Mouse (Mus musculus) limb, embryonic 10.5 days (tissue): ENCODE data around the gene Rnf222. TPM values are rescaled to one million over a fixed set of nuclear protein-coding genes. Genes with fewer than 3 reads are reported as not detected.
A peak's percentile ranks its signal among the peaks of the same experiment; 100 is the strongest.

ENCODE experiments used
- DNase-seq: peaks from one replicate; pipeline ENCODE4 v3.0.0-alpha.2; 2017; ENCODE audit warnings: low spot score
- H3K27ac ChIP-seq: fragments of 300-500 bp; sonication (generic); 2 replicates; pipeline ENCODE4 v1.5.1; 2016; ENCODE audit warnings: mild to moderate bottlenecking
- H3K27me3 ChIP-seq: fragments of 300-500 bp; sonication (generic); 2 replicates; pipeline ENCODE4 v1.6.1; 2016; ENCODE audit warnings: low read depth, mild to moderate bottlenecking; ENCODE audit not compliant: poor library complexity, severe bottlenecking
- H3K36me3 ChIP-seq: fragments of 300-500 bp; sonication (generic); 2 replicates; pipeline ENCODE4 v1.6.1; 2016; ENCODE audit warnings: mild to moderate bottlenecking, moderate library complexity
- H3K4me1 ChIP-seq: fragments of 300-500 bp; sonication (generic); 2 replicates; pipeline ENCODE4 v1.6.1; 2016
- H3K4me3 ChIP-seq: fragments of 300-500 bp; sonication (generic); 2 replicates; pipeline ENCODE4 v1.5.1; 2016; ENCODE audit warnings: mild to moderate bottlenecking, moderate library complexity
- H3K9me3 ChIP-seq: fragments of 300-500 bp; sonication (generic); replicated peaks from 2 replicates; pipeline ENCODE4 v1.6.1; 2016; ENCODE audit warnings: mild to moderate bottlenecking
- WGBS: fragments of 180-500 bp; shearing (Covaris S2); methylation state at CpG from one replicate; pipeline ENCODE4 v1.1.7; 2016; 5-methylcytosine and 5-hydroxymethylcytosine counted together
- polyA plus RNA-seq: library from polyadenylated mRNA; unstranded; fragments of >200 nt; fragmentation: Nextera tagmentation; extraction: Ambion mirVana; gene quantifications from 2 replicates; pipeline ENCODE4 v1.2.1, GENCODE M21; 2016

Gene Rnf222
- polyA plus RNA-seq, 1 experiment from 2014 or later = 0.09 TPM

DNA sequence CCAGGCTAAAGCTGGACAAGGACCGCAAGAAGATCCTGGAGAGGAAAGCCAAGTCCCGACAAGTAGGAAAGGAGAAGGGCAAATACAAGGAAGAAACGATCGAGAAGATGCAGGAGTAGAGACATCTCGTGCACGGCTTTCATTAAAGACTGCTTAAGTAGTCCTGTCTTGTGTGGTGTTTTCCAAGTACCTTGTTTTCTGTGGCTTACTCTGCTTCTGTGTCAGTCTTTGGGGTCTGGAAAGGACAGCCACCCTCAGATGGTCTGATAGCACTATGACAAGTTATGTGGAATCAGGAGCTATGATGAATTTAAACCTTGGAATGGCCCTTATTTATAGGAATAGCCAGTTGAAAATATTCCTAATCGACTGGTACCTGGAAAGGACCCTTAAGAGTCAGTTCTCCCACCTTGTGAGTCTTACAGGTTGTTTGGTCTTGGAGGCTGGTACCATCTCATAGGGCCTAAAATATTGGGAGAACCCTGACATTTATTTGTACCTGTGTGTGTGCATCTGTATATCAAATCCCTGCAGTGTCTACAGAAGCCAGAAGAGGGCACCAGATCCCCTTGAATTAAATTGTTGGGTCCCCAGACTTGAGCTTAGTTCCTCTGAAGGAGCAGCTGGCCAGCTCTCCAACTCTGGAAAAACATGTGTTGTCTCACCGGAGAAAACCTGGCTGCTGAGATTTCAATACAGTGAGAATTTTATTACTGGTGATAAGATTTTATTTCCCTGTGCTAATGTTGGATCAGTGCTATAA is 16.2 kb downstream of the Rnf222 start:
- peak; percentile 72 for DNase-seq
- Histone ChIP-seq H3K4me1 (peaks cover 20% of the 10 kb centered on the region), H3K9me3 (no peaks in the 10 kb centered on the region), H3K27ac (no peak overlapping the region), H3K4me3 (no peak overlapping the region), H3K36me3 (peaks cover 53% of the 10 kb centered on the region), H3K27me3 (0 out of 2 replicates have a peak, but pooled peaks cover 6% of the 10 kb centered on the region)
- WGBS = 91% methylated on average over 8 of the region's 8 CpGs

DNA sequence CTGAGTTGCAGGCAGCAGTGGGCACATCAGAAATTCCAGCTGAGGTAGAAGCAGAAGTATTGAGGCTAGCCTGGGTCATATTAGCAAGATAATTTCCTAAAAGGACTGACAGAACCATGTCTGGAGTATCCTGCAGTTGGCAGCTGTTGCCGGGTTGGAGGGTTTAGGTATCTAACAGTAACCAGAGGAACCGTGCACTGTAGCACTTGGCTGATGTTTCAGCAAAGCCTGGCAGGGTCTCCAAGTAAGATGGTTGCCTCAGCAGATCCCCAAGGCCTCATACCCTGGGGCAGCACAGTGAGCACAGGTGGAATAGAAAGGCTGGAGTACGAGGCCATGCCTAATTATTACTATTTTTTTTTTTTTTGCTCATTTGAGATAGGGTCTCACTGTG is 16.8 kb downstream of the Rnf222 start:
- Histone ChIP-seq H3K36me3 (peaks cover 53% of the 10 kb centered on the region), H3K9me3 (no peaks in the 10 kb centered on the region), H3K27me3 (0 out of 2 replicates have a peak, but pooled peaks cover under 1% of the 10 kb centered on the region), H3K4me3 (no peak overlapping the region), H3K27ac (no peak overlapping the region), H3K4me1 (peaks cover 20% of the 10 kb centered on the region)
- DNase-seq = no peak
- 89% methylated on average over 3 of the region's 3 CpGs for WGBS

DNA sequence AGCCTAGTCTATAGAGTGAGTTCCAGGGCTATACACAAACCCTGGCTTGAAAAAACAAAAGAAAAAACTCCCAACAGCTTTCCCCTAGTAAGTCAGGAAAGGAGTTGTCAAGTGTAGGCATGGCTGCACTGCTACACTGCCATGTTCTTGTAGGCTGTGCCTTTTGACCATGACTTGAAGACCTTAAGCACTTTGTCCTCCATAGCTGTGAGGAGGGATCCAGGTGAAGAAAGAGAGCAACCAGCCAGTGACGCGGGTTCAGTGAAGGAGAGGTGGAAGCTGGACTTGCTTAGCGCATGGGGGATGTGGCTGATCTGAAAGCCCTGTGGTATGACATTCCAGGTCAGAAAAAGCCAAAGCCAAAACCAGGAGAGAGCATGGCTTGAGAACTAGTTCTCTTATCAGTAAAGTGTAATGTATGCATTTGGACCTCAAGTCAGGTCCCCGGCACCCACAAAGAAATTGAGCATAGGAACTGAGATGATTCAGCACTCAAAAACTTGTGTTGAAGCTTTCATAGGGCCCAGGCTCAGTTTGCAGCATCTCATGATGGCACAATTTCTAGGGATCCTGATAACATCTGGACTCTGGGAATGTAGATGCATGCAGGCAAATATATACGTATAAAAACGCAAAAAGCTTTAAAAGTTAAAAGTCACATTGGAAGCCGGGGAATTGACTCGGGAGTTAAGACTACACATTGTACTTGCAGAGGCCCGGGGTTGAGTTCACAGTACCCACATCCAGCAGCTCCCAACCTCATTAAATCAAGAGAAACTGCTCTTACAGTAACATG is 17.5 kb downstream of the Rnf222 start:
- Histone ChIP-seq H3K4me1 (peaks cover 18% of the 10 kb centered on the region), H3K9me3 (no peaks in the 10 kb centered on the region), H3K36me3 (peaks cover 53% of the 10 kb centered on the region), H3K27me3 (no peaks in the 10 kb centered on the region), H3K4me3 (no peak overlapping the region), H3K27ac (no peak overlapping the region)
- no peak for DNase-seq
- WGBS = 91% methylated on average over 9 of the region's 9 CpGs

DNA sequence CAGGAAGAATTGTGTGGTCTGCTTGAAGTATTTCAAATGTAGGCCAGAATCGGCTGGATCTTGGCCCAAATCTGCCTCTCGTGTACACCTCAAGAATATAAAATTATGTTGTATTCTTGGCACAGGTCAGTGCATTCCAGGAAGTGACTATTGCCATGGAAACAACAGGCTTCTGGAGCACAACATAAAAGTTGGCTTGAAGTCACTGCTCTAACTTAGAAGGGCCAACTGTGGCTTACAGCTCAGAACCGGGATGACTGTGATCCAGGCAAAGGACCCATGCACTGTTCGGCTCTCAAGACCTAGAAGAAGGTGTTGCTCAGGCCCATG is 18.1 kb downstream of the Rnf222 start:
- Histone ChIP-seq H3K36me3 (peaks cover 53% of the 10 kb centered on the region), H3K27ac (no peak overlapping the region), H3K9me3 (no peaks in the 10 kb centered on the region), H3K4me3 (no peak overlapping the region), H3K4me1 (peaks cover 19% of the 10 kb centered on the region; the same call in 1 of the 2 replicates), H3K27me3 (no peaks in the 10 kb centered on the region)
- 92% methylated on average over 4 of the region's 4 CpGs for WGBS
- DNase-seq = no peak

GRCm38 (mm10) chr11:68907251-68907650 is 18.9 kb downstream of the Rnf222 start:
- DNase-seq = no peak
- Histone ChIP-seq H3K27me3 (no peaks in the 10 kb centered on the region), H3K9me3 (no peaks in the 10 kb centered on the region), H3K4me1 (peaks cover 27% of the 10 kb centered on the region), H3K27ac (no peak overlapping the region), H3K36me3 (peaks cover 53% of the 10 kb centered on the region), H3K4me3 (no peak overlapping the region)
- 77% methylated on average over 3 of the region's 3 CpGs for WGBS

- DNase-seq = no peak
- 49% methylated on average over 7 of the region's 7 CpGs for WGBS
- peaks cover 19% of the 10 kb centered on the region for H3K4me1 ChIP-seq
- no peaks in the 10 kb centered on the region for H3K27me3 ChIP-seq
- no peaks in the 10 kb centered on the region for H3K9me3 ChIP-seq
- H3K4me3 ChIP-seq = no peak overlapping the region
- peaks cover 36% of the 10 kb centered on the region for H3K36me3 ChIP-seq
- peak overlapping the region; percentile 47; the same call in 1 of the 2 replicates for H3K27ac ChIP-seq
These were observed 20.6 kb downstream of the Rnf222 start for GRCm38 (mm10) chr11:68908846-68909503.

DNA sequence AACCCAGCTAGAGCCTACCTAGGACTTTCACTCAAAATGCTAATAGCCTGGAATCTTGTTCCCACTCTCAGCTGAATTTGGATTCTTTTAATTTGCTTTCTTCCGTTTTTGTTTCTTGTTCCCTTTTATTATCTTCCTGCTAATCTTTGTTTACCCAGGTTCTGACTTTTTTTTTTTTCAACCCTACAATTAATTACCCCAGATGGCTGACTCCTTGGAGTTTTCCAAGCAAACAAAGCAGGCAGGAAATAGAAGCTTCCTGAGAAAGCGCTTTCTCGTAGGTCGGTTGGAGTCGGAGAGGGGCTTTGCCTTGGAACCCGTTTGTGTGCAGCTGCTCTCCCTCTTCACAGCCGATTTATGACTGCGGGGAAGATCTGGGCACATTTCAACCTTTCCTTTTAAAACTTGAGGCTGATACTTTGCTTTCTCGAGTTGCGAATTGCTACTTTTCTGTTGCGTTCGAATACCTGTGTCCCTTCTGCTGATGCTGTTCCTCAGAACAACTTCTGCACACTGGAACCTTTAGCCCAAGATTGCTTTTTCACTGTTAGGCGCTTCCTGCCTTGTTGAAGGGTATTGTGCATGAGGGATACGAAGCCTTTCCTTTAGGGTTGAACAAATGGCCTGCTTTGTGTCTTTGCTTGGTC is 23.3 kb downstream of the Rnf222 start:
- no peaks in the 10 kb centered on the region for H3K27me3 ChIP-seq
- WGBS = 46% methylated on average over 14 of the region's 14 CpGs
- H3K4me3 ChIP-seq = peak overlapping the region; percentile 11; the same call in 1 of the 2 replicates
- peaks cover 10% of the 10 kb centered on the region for H3K36me3 ChIP-seq
- no peaks in the 10 kb centered on the region for H3K9me3 ChIP-seq
- H3K4me1 ChIP-seq = peaks cover 19% of the 10 kb centered on the region
- DNase-seq = no peak
- H3K27ac ChIP-seq = peak overlapping the region; percentile 83

- Histone ChIP-seq H3K4me1 (peaks cover 14% of the 10 kb centered on the region), H3K36me3 (no peaks in the 10 kb centered on the region), H3K27me3 (no peaks in the 10 kb centered on the region), H3K4me3 (no peak overlapping the region), H3K9me3 (no peaks in the 10 kb centered on the region), H3K27ac (no peak overlapping the region)
- DNase-seq = no peak
- WGBS = 95% methylated on average over 4 of the region's 4 CpGs
These were observed 26.2 kb downstream of the Rnf222 start for GRCm38 (mm10) chr11:68914566-68914965.

GRCm38 (mm10) chr11:68923191-68923590 is 34.8 kb downstream of the Rnf222 start:
- no peak overlapping the region for H3K27ac ChIP-seq
- H3K4me3 ChIP-seq = no peak overlapping the region
- no peaks in the 10 kb centered on the region for H3K36me3 ChIP-seq
- DNase-seq = no peak
- no peaks in the 10 kb centered on the region for H3K27me3 ChIP-seq
- H3K4me1 ChIP-seq = peaks cover 3% of the 10 kb centered on the region; the same call in 1 of the 2 replicates
- H3K9me3 ChIP-seq = no peaks in the 10 kb centered on the region
- 43% methylated on average over 3 of the region's 3 CpGs for WGBS

DNA sequence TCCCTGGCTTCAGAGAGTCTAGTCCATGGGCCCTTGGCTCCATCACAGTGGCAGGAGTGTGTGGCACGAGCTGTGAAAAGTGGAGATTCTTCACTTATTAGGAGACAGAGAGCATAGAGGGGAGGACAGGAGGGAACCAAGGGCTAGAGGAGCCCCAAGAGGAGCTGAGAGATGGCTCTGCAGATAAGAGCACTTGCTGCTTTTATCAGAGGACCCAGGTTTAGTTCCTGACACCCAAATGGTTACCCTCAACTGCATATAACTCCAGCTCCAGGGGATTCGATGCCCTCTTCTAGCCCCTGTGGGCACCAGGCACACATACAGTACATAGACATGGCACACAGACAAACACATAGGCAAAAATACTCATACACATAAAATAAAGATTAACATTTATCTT is 36.4 kb downstream of the Rnf222 start:
- Histone ChIP-seq H3K9me3 (no peaks in the 10 kb centered on the region), H3K36me3 (no peaks in the 10 kb centered on the region), H3K27me3 (no peaks in the 10 kb centered on the region), H3K27ac (no peak overlapping the region), H3K4me3 (no peak overlapping the region), H3K4me1 (peaks cover 3% of the 10 kb centered on the region; the same call in 1 of the 2 replicates)
- 87% methylated on average over 2 of the region's 2 CpGs for WGBS
- DNase-seq = no peak

GRCm38 (mm10) chr11:68926981-68927380 is 38.6 kb downstream of the Rnf222 start, which contains the start of gene Odf4:
Odf4 (minus strand) TSS chr11:68927081.
- DNase-seq = no peak
- 83% methylated on average over 3 of the region's 3 CpGs for WGBS
- H3K9me3 ChIP-seq = no peaks in the 10 kb centered on the region
- H3K27me3 ChIP-seq = no peaks in the 10 kb centered on the region
- no peak within 1 kb of the TSS for H3K4me3 ChIP-seq
- peaks cover 3% of the 10 kb centered on the region; the same call in 1 of the 2 replicates for H3K4me1 ChIP-seq
- no peaks in the 10 kb centered on the region for H3K36me3 ChIP-seq
- H3K27ac ChIP-seq = no peak within 1 kb of the TSS

DNA sequence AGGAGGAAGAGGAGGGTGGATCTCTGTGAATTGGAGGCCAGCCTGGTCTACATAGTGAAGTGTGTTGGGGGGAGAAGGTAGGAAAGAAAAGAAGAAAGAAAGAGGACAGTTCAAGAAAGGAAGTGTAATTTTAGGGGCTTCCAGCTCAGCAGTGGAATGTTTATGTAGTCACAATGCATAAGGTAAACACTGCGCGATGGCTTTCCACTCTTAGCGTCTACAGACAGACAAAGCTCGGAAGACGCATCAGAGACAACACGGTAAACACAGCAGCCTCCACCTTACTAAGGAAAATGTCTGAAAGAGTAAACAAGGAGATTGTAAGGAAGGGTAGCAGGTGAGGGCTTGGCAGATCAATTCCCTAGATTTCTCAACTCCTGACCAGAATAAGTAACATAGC is 41.6 kb downstream of the Rnf222 start:
- 80% methylated on average over 6 of the region's 6 CpGs for WGBS
- no peak for DNase-seq
- no peak overlapping the region for H3K4me3 ChIP-seq
- no peak overlapping the region for H3K27ac ChIP-seq
- no peaks in the 10 kb centered on the region for H3K9me3 ChIP-seq
- H3K27me3 ChIP-seq = no peaks in the 10 kb centered on the region
- no peaks in the 10 kb centered on the region for H3K4me1 ChIP-seq
- no peaks in the 10 kb centered on the region for H3K36me3 ChIP-seq
